Mouse (Mus musculus) retina, postnatal 7 days (tissue): ENCODE measurements around the gene Mylk2.

Source experiments
- DNase-seq: peaks from one replicate; pipeline ENCODE4 v3.0.0-alpha.2; 2012; ENCODE audit warnings: low read depth, low spot score

Gene Mylk2

DNA sequence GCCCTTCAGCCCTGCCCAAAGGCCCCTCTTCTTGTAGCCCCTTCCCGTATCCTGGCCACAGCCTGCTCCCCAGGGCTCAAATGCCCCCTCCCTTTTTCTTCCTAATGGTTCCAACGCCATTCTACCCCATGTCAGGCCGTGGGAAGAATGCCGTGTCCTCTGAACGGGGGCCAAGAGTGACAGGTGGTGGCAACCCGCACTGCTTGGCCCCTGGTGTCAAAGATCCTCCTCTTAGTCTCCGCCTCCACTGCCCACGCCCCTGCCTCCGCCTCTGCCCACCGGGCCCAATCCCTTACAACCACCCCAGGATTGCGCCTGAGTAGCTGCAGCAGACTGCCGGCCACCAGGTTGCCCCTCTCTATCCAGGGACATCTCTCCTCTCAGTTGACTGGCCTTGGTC lies at the start of gene Mylk2:
Gene Mylk2 (plus strand): TSS at position 322 of the 400 bp plus-strand sequence.
- no peak for DNase-seq

DNA sequence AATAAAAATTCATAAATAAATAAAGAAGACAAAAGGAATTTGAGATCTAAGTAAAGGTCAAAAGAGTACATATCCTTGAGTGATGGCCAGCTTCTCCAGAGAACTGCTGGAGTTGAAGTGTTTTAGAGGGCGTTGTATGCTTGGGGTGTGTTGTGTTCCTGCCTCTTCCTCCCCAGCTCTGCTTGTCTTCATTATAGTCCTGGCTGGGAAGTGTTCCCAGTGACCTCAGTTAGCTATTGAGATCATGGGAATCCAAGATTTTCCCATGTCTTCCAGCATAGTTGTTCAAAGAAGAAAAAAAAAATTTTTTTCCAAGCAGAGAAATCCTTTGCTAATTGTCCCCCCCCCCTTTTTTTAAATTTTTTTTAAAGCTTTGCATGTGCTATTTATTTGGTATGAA lies 49.3 kb upstream of the Mylk2 start:
- no peak for DNase-seq

DNA sequence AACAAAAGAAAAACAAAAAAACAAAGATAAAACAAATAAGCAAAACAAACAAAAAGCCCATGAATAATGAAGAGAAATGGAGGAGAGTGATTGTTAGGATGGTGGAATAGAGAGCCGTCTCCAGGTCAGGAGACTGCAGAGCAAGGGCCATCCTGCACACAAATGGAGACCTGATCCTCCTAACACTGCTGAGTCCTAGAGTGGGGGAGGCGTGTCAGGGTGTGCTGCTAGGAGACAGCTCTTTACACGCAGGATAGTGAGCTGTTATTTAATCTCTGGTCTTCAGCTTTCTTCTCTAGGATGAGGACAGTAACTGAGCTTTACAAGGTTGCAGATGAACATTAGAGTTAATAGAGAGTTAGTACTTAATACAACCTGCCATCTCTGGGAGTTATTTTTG lies 48.5 kb upstream of the Mylk2 start:
- no peak for DNase-seq

DNA sequence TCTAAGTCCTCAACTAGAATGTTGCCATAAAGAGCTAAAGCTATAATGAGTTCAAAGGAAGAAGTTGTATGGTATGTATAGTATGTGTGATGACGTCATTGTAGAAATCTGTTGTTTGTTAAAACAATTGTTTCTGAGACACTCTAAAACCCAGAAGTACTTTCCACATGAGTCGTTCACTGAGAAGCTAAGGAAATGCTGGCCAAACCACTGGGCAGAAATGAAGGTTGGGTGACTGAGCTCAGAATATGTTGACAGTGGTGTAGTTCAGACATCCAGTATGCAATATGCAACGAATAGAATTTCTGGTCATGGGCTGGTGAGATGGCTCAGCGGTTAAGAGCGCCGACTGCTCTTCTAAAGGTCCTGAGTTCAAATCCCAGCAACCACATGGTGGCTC lies 47.8 kb upstream of the Mylk2 start:
- no peak for DNase-seq

DNA sequence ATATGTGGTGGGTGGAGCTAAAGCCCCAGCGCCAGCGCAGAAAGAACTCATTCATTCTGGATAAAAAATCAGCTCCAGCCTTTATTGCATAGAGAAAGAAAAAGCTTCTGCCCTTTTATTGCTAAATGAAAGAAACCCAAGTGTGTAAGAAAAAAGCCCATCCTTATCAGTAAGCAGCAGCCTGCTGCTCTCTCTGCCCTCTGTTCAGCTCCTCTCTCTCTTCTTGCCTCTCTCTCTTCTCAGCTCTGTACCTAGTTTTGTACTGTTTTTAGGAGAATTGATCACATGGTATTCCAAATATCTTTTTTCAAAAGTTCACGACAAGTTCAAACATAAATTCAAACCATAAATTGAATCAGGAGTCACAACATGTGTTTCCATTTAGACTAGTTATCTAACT lies 32.9 kb upstream of the Mylk2 start:
- no peak for DNase-seq

DNA sequence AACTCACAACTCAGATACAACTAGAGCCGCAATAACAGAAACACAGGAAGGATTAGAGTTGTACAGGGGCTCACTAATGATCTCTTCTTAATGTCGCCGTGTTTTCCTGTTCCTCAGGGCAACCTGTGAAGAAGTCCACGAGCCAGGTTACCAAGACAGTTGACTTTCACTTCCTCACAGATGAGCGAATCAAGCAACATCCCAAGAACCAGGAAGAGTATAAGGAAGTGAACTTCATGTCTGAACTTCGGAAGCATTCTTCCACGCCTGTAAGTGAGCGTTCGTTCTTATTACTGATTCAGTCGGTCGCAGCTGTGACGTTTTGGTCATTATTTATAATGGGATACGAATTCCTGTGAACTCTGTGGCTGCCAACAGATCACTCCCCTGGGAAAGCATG lies 30.3 kb upstream of the Mylk2 start:
- DNase-seq = no peak

DNA sequence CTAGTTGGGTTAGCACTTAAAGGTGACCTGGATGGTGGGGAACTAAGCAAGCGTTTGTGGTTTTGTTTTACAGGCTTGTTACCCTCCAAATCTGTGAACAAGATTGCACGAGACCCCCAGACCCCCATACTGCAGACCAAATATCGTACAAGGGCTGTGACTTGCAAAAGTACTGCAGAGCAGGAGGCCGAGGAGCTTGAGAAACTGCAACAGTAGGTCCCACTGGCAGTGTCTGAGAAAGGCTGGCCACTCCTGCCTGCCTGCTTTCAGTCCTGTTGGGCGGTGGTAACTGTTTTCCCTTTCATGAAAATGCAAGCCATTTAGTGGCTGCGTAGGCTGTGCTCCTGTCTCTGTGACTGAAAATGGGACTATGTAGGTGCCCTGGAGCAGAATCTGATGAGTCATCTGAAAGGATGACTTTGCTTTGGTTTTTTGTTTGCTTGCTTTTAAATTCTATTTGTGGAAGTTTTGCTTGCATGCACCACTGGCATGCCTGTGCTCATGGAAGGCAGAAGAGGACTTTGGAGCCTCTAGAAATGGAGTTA lies 27.0 kb upstream of the Mylk2 start:
- DNase-seq = no peak

DNA sequence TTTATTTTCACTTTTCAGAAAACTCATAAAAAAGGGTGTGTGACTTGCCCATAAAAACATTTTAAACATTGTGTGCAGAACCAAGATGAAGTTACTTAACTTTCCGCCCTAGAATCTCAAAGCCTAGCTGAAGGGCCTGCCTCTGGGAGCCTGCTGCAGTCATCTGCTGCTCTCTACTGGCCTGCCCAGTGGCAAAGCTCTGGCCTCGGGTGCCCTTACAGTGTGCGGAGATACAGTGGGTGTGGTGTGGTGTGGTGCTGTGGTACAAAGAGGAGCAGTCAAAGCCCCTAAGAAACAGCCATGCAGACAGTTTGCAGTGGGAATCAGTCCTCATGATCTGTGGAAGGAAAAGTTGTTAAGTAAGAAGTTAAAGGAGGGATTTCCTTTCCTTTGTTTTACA lies 23.9 kb upstream of the Mylk2 start:
- no peak for DNase-seq

DNA sequence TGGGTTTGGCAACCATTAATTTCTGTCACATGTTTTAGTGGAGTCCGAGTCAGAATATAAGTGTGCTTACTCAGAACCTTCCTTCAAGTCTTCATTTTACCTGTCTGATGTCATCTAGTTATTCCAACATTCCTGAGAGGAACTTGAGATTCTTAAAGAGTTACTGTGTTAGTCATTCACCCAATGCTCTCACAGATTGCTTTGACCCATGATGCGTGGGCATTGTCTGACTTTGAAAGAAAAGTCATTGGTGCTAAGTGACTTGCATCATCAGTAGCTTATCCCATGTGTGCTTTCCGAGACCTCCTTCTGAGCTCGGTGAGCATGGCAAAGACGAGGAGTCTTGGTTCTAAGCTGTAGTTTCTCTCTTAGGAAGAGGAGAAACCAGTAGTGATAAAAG lies 22.4 kb upstream of the Mylk2 start:
- DNase-seq = no peak

DNA sequence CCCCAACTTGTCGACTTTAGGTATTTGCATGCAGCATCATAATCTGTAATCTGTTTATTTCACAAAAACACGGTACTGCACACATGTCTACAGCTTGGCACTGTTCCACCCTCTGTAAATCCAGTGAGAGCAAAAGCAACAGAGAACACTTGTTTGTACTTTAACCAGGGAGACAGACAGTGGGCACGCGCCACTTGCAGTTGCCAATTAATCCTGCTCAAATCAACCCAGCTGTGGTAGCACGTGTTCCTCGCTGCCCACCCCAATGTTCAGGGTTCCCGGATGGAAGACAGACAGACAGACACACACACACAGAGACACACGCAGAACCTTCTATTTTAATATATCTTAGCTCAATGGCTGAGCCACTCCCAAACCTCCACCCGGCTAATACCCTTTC lies 15.3 kb upstream of the Mylk2 start:
- DNase-seq = no peak

DNA sequence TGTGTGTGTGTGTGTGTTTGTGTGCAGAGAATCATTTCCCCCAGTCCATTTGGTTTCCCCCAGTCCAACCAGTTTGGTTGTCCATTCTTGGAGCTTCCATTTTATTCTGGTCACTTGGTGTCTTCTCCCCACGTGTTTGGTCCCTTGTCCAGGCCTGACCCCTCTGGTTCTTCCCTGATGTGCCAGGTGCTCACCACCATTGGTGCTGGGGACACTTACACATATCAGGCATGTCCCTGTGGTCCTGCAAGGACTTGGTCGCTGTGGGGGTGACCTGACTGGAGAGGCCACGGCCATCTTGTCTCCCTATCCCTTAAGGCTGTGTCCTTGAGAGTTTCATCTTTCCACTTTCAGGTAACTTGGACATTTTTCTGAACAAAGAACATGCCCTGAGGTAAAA lies 14.2 kb upstream of the Mylk2 start:
- no peak for DNase-seq

DNA sequence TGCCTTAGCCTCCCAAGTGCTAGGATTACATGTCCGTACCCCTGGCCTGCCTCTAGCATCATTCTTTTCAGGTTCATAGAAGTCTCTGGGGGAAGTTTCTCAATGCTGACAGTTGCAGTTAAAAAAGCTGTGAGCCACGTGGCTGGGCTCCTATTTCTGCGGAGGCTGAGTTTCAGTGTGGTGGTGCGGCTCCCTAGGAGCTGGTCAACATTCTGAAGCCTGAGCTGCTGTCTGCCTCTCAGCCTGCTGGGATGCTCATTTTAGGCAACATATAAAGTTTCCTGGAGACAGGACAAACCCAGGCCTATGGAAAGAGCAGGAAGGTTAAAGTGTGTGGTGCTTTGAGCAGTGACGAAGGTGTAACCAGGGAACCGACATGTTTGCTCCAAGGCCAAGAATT lies 12.1 kb upstream of the Mylk2 start:
- no peak for DNase-seq

DNA sequence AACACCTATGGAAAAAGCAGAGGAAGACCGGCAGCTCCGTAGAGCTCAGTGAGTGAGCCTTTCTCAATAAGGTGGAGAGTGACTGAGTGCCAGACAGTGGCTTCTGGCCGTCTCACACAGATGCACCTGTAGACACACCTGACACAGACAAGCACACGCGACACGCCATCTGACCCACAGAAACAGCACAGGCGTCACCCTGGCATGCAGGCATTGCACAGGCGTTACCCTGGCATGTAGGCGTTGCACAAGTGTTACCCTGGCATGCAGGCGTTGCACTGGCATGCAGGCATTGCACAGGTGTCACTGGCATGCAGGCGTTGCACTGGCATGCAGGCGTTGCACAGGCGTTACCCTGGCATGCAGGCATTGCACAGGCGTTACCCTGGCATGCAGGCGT lies 9.9 kb upstream of the Mylk2 start:
- DNase-seq = no peak

DNA sequence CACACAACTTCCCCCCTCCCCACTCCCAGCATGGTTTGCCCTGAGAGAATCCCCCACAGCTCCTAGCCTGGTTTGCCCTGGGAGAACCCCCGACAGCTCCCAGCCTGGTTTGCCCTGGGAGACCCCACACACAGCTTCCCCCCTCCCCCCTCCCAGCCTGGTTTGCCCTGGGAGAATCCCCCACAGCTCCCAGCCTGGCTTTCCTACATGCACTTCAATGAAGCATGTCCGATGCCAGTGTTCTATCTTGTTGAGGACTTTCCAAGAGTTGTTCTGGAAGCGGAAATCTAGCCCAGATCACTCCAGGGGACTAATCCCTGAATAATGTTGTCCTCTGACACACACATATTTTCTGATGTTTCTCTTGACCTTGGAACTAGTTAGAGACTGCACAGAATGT lies 8.5 kb upstream of the Mylk2 start:
- DNase-seq = no peak

DNA sequence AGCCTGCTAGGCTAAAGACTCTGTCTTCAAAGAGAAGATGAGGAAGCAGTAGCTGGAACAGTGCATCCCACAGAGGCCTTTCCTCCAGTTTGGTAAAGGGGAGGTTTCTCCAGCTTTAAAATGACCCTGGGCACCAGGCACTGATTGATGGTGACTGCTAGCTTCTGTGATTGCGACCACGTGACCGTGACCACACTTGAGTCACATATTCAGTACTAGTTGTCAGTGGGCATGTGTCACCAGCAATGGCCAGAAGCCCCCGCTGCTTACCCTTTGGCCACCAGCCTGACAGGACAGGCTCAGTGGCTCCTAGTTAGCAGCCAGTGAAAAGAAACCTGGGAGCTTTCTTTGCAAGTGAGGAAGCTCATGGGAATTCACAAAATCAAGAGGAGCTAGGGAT lies 7.6 kb upstream of the Mylk2 start:
- DNase-seq = no peak

DNA sequence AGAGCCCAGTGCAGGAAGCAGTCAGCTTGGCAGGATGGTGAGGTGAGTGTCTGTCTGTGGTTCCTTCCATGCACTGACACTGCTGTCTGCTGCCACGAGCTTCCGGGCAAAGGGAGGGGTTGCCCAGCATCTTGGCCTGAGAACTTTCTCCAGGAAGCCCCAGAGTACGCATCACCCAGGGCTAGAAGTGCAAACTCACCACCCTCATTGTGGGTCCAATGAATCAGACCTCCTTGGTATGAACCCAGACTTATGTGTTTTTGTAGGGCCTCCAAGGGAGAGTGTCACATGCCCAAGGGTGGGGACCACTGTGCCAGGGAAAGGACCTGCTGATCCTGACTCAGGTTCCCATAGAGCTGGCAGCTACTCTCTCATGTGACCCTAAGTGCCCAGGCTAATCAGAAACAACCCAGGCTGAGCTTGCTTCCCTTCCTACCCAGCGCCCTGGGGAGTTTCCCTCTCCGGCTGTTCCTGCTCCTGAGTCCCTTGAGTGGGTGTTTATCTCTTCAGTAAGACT lies 7.0 kb upstream of the Mylk2 start:
- no peak for DNase-seq

DNA sequence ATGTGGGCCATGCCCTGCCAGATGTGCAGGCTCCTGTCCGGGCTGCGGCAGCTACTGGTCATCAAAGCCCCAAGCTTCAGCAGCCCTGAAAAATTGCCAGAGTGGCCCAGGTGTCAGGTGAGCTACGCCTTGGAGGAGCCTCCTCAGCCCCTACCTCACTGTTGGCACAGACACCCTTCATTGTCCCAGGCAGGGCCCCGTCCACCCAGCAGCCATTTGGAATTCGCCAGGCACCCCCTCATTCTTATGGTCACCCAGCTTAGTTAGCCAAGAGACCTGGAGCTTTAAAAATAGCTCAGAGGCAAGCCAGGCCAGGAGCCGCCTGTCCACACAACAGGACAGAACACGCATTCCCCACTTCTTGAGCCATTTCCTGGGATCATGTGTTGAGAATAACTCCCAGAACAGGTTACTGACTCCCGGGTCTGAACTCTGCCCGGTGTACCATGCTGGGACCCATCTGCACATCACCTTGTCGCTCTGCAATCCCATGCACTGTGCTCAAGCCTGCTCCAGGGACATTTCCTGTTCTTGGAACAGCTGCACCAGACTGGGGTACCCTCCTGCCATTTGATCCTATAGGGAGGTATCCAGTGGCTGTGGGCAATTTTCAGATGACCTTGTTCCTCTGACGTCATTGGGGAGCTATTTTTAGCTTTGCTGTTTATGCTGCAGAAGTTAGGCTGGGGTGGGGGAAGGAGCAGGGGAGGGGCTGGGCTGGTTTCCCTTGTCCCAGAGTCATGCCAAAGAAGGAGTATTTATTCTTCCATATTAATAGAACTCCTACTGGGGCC lies 5.9 kb upstream of the Mylk2 start:
- DNase-seq = no peak

DNA sequence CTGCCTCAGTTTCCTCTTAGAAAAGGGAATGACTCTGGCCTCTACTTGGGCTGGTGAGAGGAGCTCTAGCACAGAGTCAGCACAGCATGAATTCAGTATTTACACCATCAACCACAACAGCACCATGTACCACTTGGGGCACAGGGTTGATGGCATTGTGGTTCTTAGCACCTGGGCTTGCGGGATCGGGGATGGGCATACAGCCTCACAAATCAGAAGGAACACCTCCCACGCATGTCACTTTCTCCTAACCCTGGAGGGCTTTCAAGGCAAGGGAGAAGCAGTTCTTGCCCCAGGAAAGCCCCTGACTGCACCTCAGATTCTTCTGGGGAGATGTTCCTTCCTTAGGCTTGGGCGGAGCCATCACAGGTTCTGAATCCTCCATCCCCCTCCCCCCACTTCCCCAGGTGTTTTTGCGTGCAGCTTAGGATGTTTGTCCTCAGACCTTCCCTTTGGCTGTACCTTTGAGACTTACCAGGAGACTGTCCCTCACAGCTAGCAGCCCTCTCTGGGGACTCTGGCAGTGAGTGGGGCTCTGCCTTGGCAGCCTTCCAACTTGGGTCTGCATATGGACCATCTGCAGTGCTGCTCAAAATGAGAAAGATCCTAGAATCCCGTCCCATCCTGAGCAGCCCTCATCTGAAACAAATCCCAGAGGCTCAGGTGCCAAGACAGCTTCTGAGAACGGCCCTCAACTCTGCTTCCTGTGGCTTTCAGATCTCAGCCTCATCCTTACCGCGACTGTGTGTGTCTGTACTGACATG lies 4.7 kb upstream of the Mylk2 start:
- no peak for DNase-seq

DNA sequence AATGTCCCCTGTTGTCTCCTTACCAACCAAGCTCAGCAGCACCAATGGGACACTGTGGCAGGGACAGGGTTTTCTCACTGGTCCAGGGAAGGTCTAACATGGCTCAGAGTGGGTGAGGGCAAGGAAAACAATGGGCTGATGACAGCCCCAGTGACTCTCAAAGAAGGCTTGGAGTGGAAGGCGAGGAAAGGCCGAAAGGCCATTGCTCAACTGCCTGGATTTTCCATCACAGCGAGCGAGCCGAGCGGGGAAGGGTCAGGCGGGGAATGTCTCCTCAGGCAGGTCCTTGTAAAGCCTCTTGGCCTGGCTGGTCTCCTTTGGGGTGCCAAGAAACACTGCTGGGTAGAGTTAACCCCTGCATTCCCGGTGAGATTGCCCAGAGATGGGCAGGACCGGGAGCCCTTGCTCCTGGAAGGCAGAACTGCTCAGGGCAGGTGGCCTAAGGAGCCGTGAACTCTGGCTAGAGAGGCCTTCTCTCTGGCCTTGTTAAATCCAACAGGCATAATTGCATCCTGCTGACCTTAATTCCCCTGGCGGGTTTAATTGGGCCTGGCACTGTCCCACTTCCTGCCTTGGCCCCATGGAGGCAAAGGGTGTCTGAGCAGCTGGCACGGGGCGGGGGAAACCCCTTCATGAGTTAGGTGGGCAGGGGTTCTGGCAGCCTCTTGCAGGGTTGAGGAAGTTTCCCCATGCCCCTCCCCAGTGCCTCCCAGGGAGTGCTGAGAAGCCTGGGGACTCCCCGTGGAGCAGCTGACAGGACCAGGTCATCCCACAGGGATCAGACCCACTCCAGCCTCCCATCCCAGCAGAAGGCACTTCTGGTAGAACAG lies 3.8 kb upstream of the Mylk2 start:
- DNase-seq = peak; percentile 41

DNA sequence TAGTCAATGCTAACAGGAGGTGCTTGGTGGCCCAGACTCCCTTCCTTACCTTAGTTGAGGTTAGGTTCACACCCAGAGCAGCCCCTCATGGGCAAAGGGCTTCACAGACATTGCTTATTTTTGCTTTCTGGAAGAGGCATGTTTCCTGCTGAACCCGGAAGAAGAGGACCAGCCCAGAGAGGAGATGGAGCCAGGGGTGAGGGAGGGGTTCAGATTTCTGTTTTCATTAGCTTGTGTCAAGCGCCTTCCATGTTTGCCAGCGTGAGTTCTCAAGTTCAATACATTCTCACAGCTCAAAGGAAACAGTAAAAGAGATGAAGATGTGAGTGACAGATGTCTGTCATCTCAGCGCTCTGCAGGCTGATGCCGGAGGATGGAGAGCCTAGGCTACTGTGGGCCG lies 1.3 kb upstream of the Mylk2 start:
- DNase-seq = no peak

DNA sequence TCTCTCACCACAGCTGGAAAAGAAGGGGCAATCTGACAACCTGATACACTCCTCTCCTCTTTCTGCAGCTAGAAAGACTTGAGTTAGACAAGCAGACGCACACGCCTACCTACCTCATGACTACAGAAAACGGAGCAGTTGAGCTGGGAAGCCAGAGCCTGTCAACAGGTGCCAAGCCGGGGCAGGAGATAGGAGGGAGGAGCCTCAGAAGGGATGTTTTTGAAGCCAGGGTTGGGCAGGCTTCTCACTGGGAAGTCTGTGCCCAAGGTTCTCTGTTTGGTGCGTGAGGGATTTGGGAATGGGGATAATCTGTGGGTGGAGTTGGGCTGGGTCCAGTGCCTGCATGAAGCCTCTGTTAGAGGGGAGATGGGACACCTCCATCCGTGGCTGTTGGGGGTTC lies 280 bp downstream of the Mylk2 start:
- no peak for DNase-seq

DNA sequence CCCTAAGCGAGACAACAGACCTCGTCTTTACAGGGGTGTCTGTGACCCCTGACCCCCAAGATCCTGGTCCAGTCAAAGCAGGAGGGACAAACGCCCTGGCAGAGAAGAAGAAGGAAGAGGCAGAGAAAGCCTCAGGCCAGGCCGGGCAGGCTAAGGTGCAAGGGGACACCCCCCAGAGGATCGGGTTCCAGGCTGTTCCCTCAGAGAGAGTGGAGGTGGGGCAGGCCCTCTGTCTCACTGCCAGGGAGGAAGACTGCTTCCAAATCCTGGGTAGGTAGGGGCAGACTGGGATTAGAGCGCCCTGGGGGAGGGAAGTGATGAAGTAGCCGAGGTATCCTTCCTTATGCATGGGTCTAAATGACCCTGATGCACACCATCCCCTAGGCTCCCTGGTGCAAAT lies 2.3 kb downstream of the Mylk2 start:
- DNase-seq = no peak
